Mouse (Mus musculus) limb, embryonic 10.5 days (tissue): Measurements from ENCODE around the gene Zfp426. TPM values are rescaled to one million over a fixed set of nuclear protein-coding genes. Genes with fewer than 3 reads are reported as not detected.

ENCODE experiments used
- DNase-seq: peaks from one replicate; pipeline ENCODE4 v3.0.0-alpha.2; 2017; ENCODE audit warnings: low spot score
- H3K27ac ChIP-seq: fragments of 300-500 bp; sonication (generic); 2 replicates; pipeline ENCODE4 v1.5.1; 2016; ENCODE audit warnings: mild to moderate bottlenecking
- H3K27me3 ChIP-seq: fragments of 300-500 bp; sonication (generic); 2 replicates; pipeline ENCODE4 v1.6.1; 2016; ENCODE audit warnings: low read depth, mild to moderate bottlenecking; ENCODE audit not compliant: poor library complexity, severe bottlenecking
- H3K36me3 ChIP-seq: fragments of 300-500 bp; sonication (generic); 2 replicates; pipeline ENCODE4 v1.6.1; 2016; ENCODE audit warnings: mild to moderate bottlenecking, moderate library complexity
- H3K4me1 ChIP-seq: fragments of 300-500 bp; sonication (generic); 2 replicates; pipeline ENCODE4 v1.6.1; 2016
- H3K4me3 ChIP-seq: fragments of 300-500 bp; sonication (generic); 2 replicates; pipeline ENCODE4 v1.5.1; 2016; ENCODE audit warnings: mild to moderate bottlenecking, moderate library complexity
- H3K9me3 ChIP-seq: fragments of 300-500 bp; sonication (generic); replicated peaks from 2 replicates; pipeline ENCODE4 v1.6.1; 2016; ENCODE audit warnings: mild to moderate bottlenecking
- WGBS: fragments of 180-500 bp; shearing (Covaris S2); methylation state at CpG from one replicate; pipeline ENCODE4 v1.1.7; 2016; 5-methylcytosine and 5-hydroxymethylcytosine counted together
- polyA plus RNA-seq: library from polyadenylated mRNA; unstranded; fragments of >200 nt; fragmentation: Nextera tagmentation; extraction: Ambion mirVana; gene quantifications from 2 replicates; pipeline ENCODE4 v1.2.1, GENCODE M21; 2016

The Zfp426 gene
- 17.7 and 23.6 TPM in 2 replicates for polyA plus RNA-seq

DNA sequence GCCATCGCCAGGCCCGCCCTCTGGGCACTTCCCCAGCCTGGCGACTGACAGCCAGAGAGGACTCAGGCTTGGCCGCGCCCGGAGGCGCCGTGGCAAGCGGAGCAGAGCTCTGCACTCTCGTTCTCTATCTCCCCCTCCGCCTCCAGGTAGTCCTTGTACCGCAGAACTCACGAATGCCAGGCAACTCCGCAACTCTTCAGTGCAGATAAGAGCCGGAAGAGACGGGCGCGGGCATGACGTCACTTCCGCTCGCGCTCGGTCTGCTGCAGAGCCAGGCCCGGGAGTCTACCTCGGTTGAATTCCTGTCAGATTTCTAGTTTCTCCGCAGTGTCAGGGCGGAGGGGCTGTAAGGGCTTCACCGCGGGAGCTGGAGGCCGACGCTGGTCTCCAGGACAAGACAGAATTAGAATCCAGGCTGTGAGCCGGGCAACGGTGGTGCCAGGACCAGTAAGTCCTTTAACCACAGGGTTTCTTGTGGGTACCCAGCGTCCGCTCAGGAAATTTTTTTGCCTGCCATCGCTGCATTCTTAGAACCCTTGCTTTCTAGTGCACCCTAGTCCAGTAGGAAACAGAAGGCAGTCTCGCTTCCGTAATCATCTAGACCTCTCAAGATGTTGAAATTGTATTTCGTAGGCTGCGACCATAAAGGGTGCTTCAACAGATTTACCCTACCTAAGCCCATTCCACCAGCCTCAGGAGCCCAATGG lies at the start of gene Zfp426:
TSS of gene Zfp426 (minus strand) at position 220 of the 707 bp plus-strand sequence.
- no peaks in the 10 kb centered on the region for H3K9me3 ChIP-seq
- H3K4me3 ChIP-seq: peak within 1 kb of the TSS; percentile 90
- peaks cover 55% of the 10 kb centered on the region for H3K36me3 ChIP-seq
- peaks cover 18% of the 10 kb centered on the region for H3K4me1 ChIP-seq
- H3K27ac ChIP-seq: peak within 1 kb of the TSS; percentile 93
- peak; percentile 90 for DNase-seq
- 2% methylated on average over 40 of the region's 40 CpGs for WGBS
- H3K27me3 ChIP-seq: no peaks in the 10 kb centered on the region

- Histone ChIP-seq H3K4me3 (no peak overlapping the region), H3K9me3 (no peaks in the 10 kb centered on the region), H3K4me1 (no peaks in the 10 kb centered on the region), H3K27me3 (0 out of 2 replicates have a peak, but pooled peaks cover 4% of the 10 kb centered on the region), H3K27ac (no peak overlapping the region), H3K36me3 (no peaks in the 10 kb centered on the region)
- no peak for DNase-seq
- 86% methylated on average over 2 of the region's 2 CpGs for WGBS
These were observed 44.1 kb upstream of the Zfp426 start for GRCm38 (mm10) chr9:20536598-20536997.

- Histone ChIP-seq H3K4me3 (no peak overlapping the region), H3K27ac (no peak overlapping the region), H3K36me3 (no peaks in the 10 kb centered on the region), H3K9me3 (no peaks in the 10 kb centered on the region), H3K27me3 (0 out of 2 replicates have a peak, but pooled peaks cover 4% of the 10 kb centered on the region), H3K4me1 (no peaks in the 10 kb centered on the region)
- WGBS: 79% methylated on average over 8 of the region's 8 CpGs
- DNase-seq: no peak
These were observed 41.9 kb upstream of the Zfp426 start for GRCm38 (mm10) chr9:20534326-20534926.

GRCm38 (mm10) chr9:20521306-20521957 lies 28.9 kb upstream of the Zfp426 start, which contains the start of gene Zfp266:
Gene Zfp266 (minus strand): TSS chr9:20521417.
- WGBS: under 1% methylated on average over 46 of the region's 46 CpGs
- Histone ChIP-seq H3K27me3 (no peaks in the 10 kb centered on the region), H3K4me3 (peak within 1 kb of the TSS; percentile 95), H3K4me1 (peaks cover 18% of the 10 kb centered on the region), H3K9me3 (no peaks in the 10 kb centered on the region), H3K36me3 (peaks cover 30% of the 10 kb centered on the region), H3K27ac (peak within 1 kb of the TSS; percentile 99)
- DNase-seq: peak; percentile 95

- Histone ChIP-seq H3K36me3 (peaks cover 38% of the 10 kb centered on the region), H3K27me3 (no peaks in the 10 kb centered on the region), H3K4me1 (peaks cover 18% of the 10 kb centered on the region), H3K9me3 (no peaks in the 10 kb centered on the region), H3K27ac (peak overlapping the region; percentile 99), H3K4me3 (peak overlapping the region; percentile 95)
- no peak for DNase-seq
- under 1% methylated on average over 17 of the region's 17 CpGs for WGBS
These were observed 28.1 kb upstream of the Zfp426 start for GRCm38 (mm10) chr9:20520531-20521210.

- no peaks in the 10 kb centered on the region for H3K9me3 ChIP-seq
- peaks cover 45% of the 10 kb centered on the region for H3K36me3 ChIP-seq
- no peaks in the 10 kb centered on the region for H3K27me3 ChIP-seq
- H3K4me1 ChIP-seq: peaks cover 18% of the 10 kb centered on the region
- peak; percentile 38 for DNase-seq
- peak overlapping the region; percentile 99 for H3K27ac ChIP-seq
- 26% methylated on average over 4 of the region's 4 CpGs for WGBS
- H3K4me3 ChIP-seq: peak overlapping the region; percentile 95
These were observed 27.4 kb upstream of the Zfp426 start for GRCm38 (mm10) chr9:20519949-20520348.

GRCm38 (mm10) chr9:20518708-20519107 lies 26.2 kb upstream of the Zfp426 start:
- WGBS: 88% methylated on average over 4 of the region's 4 CpGs
- Histone ChIP-seq H3K27me3 (no peaks in the 10 kb centered on the region), H3K4me1 (peaks cover 18% of the 10 kb centered on the region), H3K9me3 (no peaks in the 10 kb centered on the region), H3K27ac (no peak overlapping the region), H3K4me3 (peak overlapping the region; percentile 95; the same call in 1 of the 2 replicates), H3K36me3 (peaks cover 57% of the 10 kb centered on the region)
- DNase-seq: no peak

GRCm38 (mm10) chr9:20517727-20518126 lies 25.2 kb upstream of the Zfp426 start:
- Histone ChIP-seq H3K9me3 (no peaks in the 10 kb centered on the region), H3K4me1 (peaks cover 18% of the 10 kb centered on the region), H3K36me3 (peaks cover 67% of the 10 kb centered on the region), H3K27me3 (no peaks in the 10 kb centered on the region), H3K4me3 (no peak overlapping the region), H3K27ac (no peak overlapping the region)
- no peak for DNase-seq
- 100% methylated on average over 1 of the region's 1 CpGs for WGBS

DNA sequence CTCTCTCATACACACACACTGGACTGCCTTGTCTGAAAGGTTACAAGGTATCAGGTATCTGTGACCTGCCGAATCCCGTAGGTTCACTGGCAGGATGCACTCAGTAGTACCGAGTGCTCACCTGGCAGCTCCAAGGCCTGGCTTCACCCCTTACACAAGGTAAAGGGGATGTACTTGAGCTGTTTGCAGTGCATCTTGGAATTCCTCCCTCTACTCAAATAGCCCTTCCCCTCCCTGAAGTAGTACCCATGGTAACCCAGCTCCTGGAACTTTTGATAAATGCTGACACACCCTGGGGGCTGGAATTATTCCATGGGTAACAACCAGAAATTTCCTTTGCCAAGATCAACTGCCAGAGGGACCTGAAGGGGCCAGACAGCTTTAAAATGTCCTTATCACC lies 21.5 kb upstream of the Zfp426 start:
- H3K4me1 ChIP-seq: peaks cover 4% of the 10 kb centered on the region

GRCm38 (mm10) chr9:20512714-20513113 lies 20.2 kb upstream of the Zfp426 start:
- Histone ChIP-seq H3K4me3 (no peak overlapping the region), H3K27me3 (no peaks in the 10 kb centered on the region), H3K4me1 (no peaks in the 10 kb centered on the region), H3K9me3 (no peaks in the 10 kb centered on the region), H3K27ac (no peak overlapping the region), H3K36me3 (peaks cover 96% of the 10 kb centered on the region)
- WGBS: 85% methylated on average over 8 of the region's 8 CpGs
- DNase-seq: no peak

More for the DNA sequence above, 21.5 kb upstream of the Zfp426 start:
- no peak overlapping the region for H3K27ac ChIP-seq
- no peak for DNase-seq
- no peak overlapping the region for H3K4me3 ChIP-seq
- peaks cover 97% of the 10 kb centered on the region for H3K36me3 ChIP-seq
- H3K27me3 ChIP-seq: no peaks in the 10 kb centered on the region
- WGBS: 86% methylated on average over 3 of the region's 3 CpGs
- no peaks in the 10 kb centered on the region for H3K9me3 ChIP-seq

- Histone ChIP-seq H3K27ac (no peak overlapping the region), H3K36me3 (peaks cover 96% of the 10 kb centered on the region), H3K9me3 (no peaks in the 10 kb centered on the region), H3K4me3 (no peak overlapping the region), H3K4me1 (no peaks in the 10 kb centered on the region), H3K27me3 (no peaks in the 10 kb centered on the region)
- WGBS: 95% methylated on average over 4 of the region's 4 CpGs
- DNase-seq: no peak
These were observed 19.1 kb upstream of the Zfp426 start for GRCm38 (mm10) chr9:20511645-20512044.

DNA sequence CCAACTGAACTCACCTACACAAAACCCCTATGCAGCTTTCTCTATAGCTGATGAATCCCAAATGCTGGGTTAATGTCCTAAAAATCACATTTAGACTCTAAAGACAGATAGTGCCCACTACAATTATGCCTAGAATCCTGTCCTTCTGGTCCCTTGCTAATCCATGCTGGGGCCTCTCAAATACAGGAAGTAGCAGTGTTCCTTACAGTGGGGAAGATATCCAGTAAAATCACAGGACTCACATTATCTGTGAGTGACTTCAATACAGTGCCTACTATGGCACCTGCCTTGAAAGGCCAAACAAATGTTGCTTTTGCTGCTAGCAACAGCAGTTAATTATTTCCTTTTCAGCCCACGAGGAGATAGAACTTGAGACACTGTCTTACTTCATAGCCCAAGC lies 17.8 kb upstream of the Zfp426 start:
- no peak overlapping the region for H3K4me3 ChIP-seq
- H3K27ac ChIP-seq: no peak overlapping the region
- DNase-seq: no peak
- H3K27me3 ChIP-seq: no peaks in the 10 kb centered on the region
- WGBS: 58% methylated on average over 1 of the region's 1 CpGs
- H3K36me3 ChIP-seq: peaks cover 96% of the 10 kb centered on the region
- no peaks in the 10 kb centered on the region for H3K4me1 ChIP-seq
- H3K9me3 ChIP-seq: no peaks in the 10 kb centered on the region
